Mouse (Mus musculus) forebrain, embryonic 15.5 days (tissue): ENCODE measurements at regions not wholly inside any gene's neighbourhood (a gene's known extent, or its start where the extent isn't known, plus 50 kb on each side); places are given as distances from the start of the nearest gene placed in this dataset.

Experiments used
- ATAC-seq: fragments of 200-750 bp; cut with Nextera tagmentation; replicated peaks from 2 replicates; pipeline ENCODE4 v1.8.0; 2017; ENCODE audit warnings: mild to moderate bottlenecking, moderate TSS enrichment, moderate library complexity
- H3K27ac ChIP-seq: fragments of 300-500 bp; sonication (generic); replicated peaks from 2 replicates; pipeline ENCODE4 v1.5.1; 2015; ENCODE audit warnings: mild to moderate bottlenecking, inconsistent platforms
- H3K27me3 ChIP-seq: fragments of 300-500 bp; sonication (generic); 2 replicates; pipeline ENCODE4 v1.6.1; 2015; ENCODE audit warnings: inconsistent platforms
- H3K36me3 ChIP-seq: fragments of 300-500 bp; sonication (generic); 2 replicates; pipeline ENCODE4 v1.6.1; 2015; ENCODE audit warnings: mild to moderate bottlenecking, inconsistent platforms
- H3K4me1 ChIP-seq: fragments of 300-500 bp; sonication (generic); 2 replicates; pipeline ENCODE4 v1.6.1; 2015; ENCODE audit warnings: inconsistent platforms
- H3K4me2 ChIP-seq: fragments of 300-500 bp; sonication (generic); replicated peaks from 2 replicates; pipeline ENCODE4 v1.6.1; 2015; ENCODE audit warnings: mild to moderate bottlenecking, inconsistent platforms
- H3K4me3 ChIP-seq: fragments of 300-500 bp; sonication (generic); 2 replicates; pipeline ENCODE4 v1.5.1; 2015; ENCODE audit warnings: mild to moderate bottlenecking, inconsistent platforms
- H3K9ac ChIP-seq: fragments of 300-500 bp; sonication (generic); replicated peaks from 2 replicates; pipeline ENCODE4 v1.6.1; 2015; ENCODE audit warnings: mild to moderate bottlenecking, inconsistent platforms
- H3K9me3 ChIP-seq: fragments of 300-500 bp; sonication (generic); 2 replicates; pipeline ENCODE4 v1.6.1; 2016; ENCODE audit warnings: inconsistent platforms
- WGBS: fragments of 180-500 bp; shearing (Covaris S2); methylation state at CpG from one replicate; pipeline ENCODE4 v1.1.7; 2015; ENCODE audit warnings: mixed read lengths; 5-methylcytosine and 5-hydroxymethylcytosine counted together

- no peak overlapping the region for H3K27ac ChIP-seq
- H3K9ac ChIP-seq: no peak overlapping the region
- ATAC-seq: no peak
- H3K9me3 ChIP-seq: no peaks in the 10 kb centered on the region
- no peak overlapping the region for H3K4me2 ChIP-seq
- H3K4me1 ChIP-seq: no peaks in the 10 kb centered on the region
- 57% methylated on average over 3 of the region's 3 CpGs for WGBS
- no peak overlapping the region for H3K4me3 ChIP-seq
- no peaks in the 10 kb centered on the region for H3K36me3 ChIP-seq
- H3K27me3 ChIP-seq: no peaks in the 10 kb centered on the region
Observed at GRCm38 (mm10) chr4:35417866-35418265, 191.9 kb upstream of the C9orf72 start.

GRCm38 (mm10) chr4:35413488-35413887 lies 187.5 kb upstream of the C9orf72 start:
- Histone ChIP-seq H3K4me1 (no peaks in the 10 kb centered on the region), H3K27me3 (no peaks in the 10 kb centered on the region), H3K4me2 (no peak overlapping the region), H3K9me3 (no peaks in the 10 kb centered on the region), H3K9ac (no peak overlapping the region), H3K36me3 (no peaks in the 10 kb centered on the region), H3K27ac (no peak overlapping the region), H3K4me3 (no peak overlapping the region)
- ATAC-seq: no peak
- WGBS: 59% methylated on average over 3 of the region's 3 CpGs

DNA sequence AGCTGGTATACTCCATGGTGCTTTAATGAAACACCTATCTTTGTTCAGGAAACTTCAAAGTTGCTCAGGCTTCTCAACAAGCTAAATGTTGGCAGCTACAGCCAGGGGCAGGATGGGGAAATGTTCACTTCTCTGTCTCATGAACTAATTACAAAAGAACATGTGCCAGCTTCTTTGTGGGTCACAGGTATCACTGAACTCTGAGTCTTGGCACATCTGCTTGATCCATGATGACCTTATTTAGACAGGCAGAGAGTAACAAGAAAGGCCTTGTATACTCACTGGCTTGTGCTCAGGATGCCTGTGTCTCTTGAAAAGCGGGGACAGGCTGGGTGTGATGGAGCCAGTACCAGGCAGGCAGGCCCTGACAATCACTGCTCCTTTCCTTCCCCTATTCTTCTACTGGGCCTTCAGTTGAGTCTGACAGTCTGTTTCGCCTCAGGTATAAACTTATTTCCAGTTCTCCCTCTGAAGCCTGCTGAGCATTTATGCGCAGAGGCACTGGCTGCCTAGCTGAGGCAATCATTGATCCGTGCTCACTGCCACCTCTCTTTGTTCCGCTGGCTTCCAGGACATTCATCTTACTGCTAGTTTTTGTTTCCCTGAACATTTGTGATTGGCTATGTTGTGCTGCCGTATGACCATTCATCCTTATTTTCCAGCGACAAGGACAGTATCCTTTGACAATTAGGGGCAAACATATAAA lies 179.5 kb upstream of the C9orf72 start:
- Histone ChIP-seq H3K27me3 (no peaks in the 10 kb centered on the region), H3K27ac (no peak overlapping the region), H3K4me1 (peaks cover 7% of the 10 kb centered on the region), H3K4me3 (no peak overlapping the region), H3K4me2 (no peak overlapping the region), H3K9me3 (no peaks in the 10 kb centered on the region), H3K36me3 (no peaks in the 10 kb centered on the region), H3K9ac (no peak overlapping the region)
- ATAC-seq: no peak; the same call in 1 of the 2 replicates
- 52% methylated on average over 7 of the region's 7 CpGs for WGBS

- no peaks in the 10 kb centered on the region for H3K36me3 ChIP-seq
- WGBS: 92% methylated on average over 2 of the region's 2 CpGs
- no peaks in the 10 kb centered on the region for H3K27me3 ChIP-seq
- H3K4me2 ChIP-seq: no peak overlapping the region
- peaks cover 7% of the 10 kb centered on the region for H3K4me1 ChIP-seq
- H3K9me3 ChIP-seq: no peaks in the 10 kb centered on the region
- no peak overlapping the region for H3K27ac ChIP-seq
- no peak overlapping the region for H3K9ac ChIP-seq
- no peak overlapping the region for H3K4me3 ChIP-seq
- ATAC-seq: no peak
Observed at GRCm38 (mm10) chr4:35404068-35404467, 178.1 kb upstream of the C9orf72 start.

- Histone ChIP-seq H3K36me3 (no peaks in the 10 kb centered on the region), H3K4me1 (peaks cover 7% of the 10 kb centered on the region), H3K9me3 (no peaks in the 10 kb centered on the region), H3K27me3 (no peaks in the 10 kb centered on the region), H3K9ac (no peak overlapping the region), H3K4me3 (no peak overlapping the region), H3K4me2 (no peak overlapping the region), H3K27ac (no peak overlapping the region)
- 90% methylated on average over 6 of the region's 6 CpGs for WGBS
- ATAC-seq: no peak
Observed at GRCm38 (mm10) chr4:35403594-35403993, 177.6 kb upstream of the C9orf72 start.

DNA sequence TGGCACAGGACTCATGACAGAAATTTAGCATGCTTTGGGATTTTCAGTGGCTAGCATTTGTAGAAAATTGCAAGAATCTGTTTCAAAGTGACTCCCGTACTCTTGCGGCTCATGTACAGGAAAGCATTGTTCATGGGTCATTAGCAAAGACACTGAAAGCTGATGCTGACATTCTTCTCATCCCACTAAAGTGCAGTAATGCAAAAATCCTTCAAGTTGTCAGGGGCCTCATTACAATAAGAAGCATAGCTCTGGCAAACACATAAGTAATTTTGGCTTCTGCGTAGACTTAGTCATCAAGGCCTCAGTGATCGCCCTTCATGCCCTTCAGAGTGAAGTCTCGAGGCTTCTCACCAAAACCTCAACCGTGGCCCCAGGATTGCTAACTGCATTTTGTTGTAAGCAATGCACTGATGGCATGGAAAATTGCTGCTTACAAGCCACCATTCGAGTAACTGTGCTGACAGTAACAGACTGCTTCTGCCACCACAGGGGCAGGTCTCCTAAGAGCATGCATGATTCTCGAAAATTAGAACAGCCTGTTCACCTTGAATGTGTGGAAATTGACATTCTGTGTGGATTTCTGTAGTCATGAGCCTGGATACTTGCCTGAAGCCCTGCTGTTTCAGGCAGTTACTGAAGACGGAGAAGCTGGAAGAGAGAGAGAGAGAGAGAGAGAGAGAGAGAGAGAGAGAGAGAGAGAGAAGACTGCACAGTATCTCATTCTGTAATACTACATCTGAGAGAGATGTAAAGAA lies 176.6 kb upstream of the C9orf72 start:
- peaks cover 7% of the 10 kb centered on the region for H3K4me1 ChIP-seq
- no peaks in the 10 kb centered on the region for H3K27me3 ChIP-seq
- H3K9ac ChIP-seq: no peak overlapping the region
- peak; percentile 49 for ATAC-seq
- H3K36me3 ChIP-seq: no peaks in the 10 kb centered on the region
- H3K4me3 ChIP-seq: no peak overlapping the region
- no peak overlapping the region for H3K4me2 ChIP-seq
- no peak overlapping the region for H3K27ac ChIP-seq
- H3K9me3 ChIP-seq: no peaks in the 10 kb centered on the region
- WGBS: 51% methylated on average over 9 of the region's 9 CpGs

DNA sequence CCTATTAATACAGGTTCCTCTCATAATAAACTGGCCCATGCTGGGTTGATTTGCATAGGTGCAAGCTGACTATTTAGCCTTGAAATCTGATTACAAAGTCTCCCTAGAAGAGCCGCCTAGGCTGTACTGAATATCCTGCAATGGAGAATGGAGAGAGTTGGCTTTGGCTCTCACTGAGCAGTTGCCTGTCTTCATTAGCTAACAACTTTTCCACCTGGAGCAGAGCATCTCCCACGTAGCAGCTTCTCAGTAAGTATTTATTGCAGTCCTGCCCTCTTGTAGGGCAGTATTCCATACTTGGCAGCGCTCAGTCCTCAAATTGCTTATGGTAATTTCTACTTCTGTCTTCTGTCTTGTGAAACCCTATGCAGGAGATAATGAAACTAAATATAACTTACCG lies 175.8 kb upstream of the C9orf72 start:
- no peaks in the 10 kb centered on the region for H3K36me3 ChIP-seq
- H3K4me2 ChIP-seq: no peak overlapping the region
- 59% methylated on average over 4 of the region's 4 CpGs for WGBS
- no peak for ATAC-seq
- no peak overlapping the region for H3K27ac ChIP-seq
- H3K9me3 ChIP-seq: no peaks in the 10 kb centered on the region
- no peak overlapping the region for H3K9ac ChIP-seq
- H3K27me3 ChIP-seq: no peaks in the 10 kb centered on the region
- H3K4me1 ChIP-seq: peaks cover 7% of the 10 kb centered on the region
- H3K4me3 ChIP-seq: no peak overlapping the region

- Histone ChIP-seq H3K4me3 (no peak overlapping the region), H3K36me3 (no peaks in the 10 kb centered on the region), H3K4me1 (peaks cover 7% of the 10 kb centered on the region), H3K27ac (no peak overlapping the region), H3K27me3 (no peaks in the 10 kb centered on the region), H3K9ac (no peak overlapping the region), H3K9me3 (no peaks in the 10 kb centered on the region), H3K4me2 (no peak overlapping the region)
- ATAC-seq: peak; percentile 78
- WGBS: 72% methylated on average over 6 of the region's 6 CpGs
Observed at GRCm38 (mm10) chr4:35400511-35400910, 174.5 kb upstream of the C9orf72 start.

GRCm38 (mm10) chr4:35395583-35395877 lies 169.6 kb upstream of the C9orf72 start:
- Histone ChIP-seq H3K4me3 (no peak overlapping the region), H3K9ac (no peak overlapping the region), H3K27me3 (no peaks in the 10 kb centered on the region), H3K4me2 (no peak overlapping the region), H3K27ac (no peak overlapping the region), H3K36me3 (no peaks in the 10 kb centered on the region), H3K9me3 (no peaks in the 10 kb centered on the region), H3K4me1 (no peaks in the 10 kb centered on the region)
- WGBS: 87% methylated on average over 5 of the region's 5 CpGs
- no peak for ATAC-seq

GRCm38 (mm10) chr4:35394821-35395582 lies 169.0 kb upstream of the C9orf72 start:
- Histone ChIP-seq H3K4me3 (no peak overlapping the region), H3K36me3 (no peaks in the 10 kb centered on the region), H3K4me2 (no peak overlapping the region), H3K27ac (no peak overlapping the region), H3K4me1 (no peaks in the 10 kb centered on the region), H3K9ac (no peak overlapping the region), H3K9me3 (no peaks in the 10 kb centered on the region), H3K27me3 (no peaks in the 10 kb centered on the region)
- no peak; the same call in 1 of the 2 replicates for ATAC-seq
- WGBS: 59% methylated on average over 16 of the region's 16 CpGs

DNA sequence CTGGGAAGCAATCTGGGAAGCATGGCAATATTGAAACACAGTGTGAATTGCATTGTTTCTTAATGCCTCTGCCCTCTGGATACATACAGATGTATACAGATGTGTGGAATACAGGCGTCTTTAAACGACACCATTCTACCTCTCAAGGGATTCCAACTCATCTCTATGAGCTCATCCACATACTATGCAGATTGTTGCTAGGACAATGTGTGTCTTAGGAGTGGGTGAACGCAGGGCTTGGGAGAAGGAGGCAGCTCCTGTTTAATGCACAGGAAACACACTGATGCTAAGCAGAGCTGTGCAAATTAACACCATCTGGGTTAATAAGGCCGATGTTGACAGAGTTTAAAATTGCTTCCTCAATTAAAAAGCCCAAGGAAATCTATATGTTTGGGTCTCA lies 149.8 kb upstream of the C9orf72 start:
- Histone ChIP-seq H3K27ac (no peak overlapping the region), H3K4me1 (peaks cover 15% of the 10 kb centered on the region), H3K36me3 (no peaks in the 10 kb centered on the region), H3K27me3 (no peaks in the 10 kb centered on the region), H3K4me2 (no peak overlapping the region), H3K9me3 (no peaks in the 10 kb centered on the region), H3K4me3 (no peak overlapping the region), H3K9ac (no peak overlapping the region)
- 20% methylated on average over 4 of the region's 4 CpGs for WGBS
- ATAC-seq: peak; percentile 59; the same call in 1 of the 2 replicates

DNA sequence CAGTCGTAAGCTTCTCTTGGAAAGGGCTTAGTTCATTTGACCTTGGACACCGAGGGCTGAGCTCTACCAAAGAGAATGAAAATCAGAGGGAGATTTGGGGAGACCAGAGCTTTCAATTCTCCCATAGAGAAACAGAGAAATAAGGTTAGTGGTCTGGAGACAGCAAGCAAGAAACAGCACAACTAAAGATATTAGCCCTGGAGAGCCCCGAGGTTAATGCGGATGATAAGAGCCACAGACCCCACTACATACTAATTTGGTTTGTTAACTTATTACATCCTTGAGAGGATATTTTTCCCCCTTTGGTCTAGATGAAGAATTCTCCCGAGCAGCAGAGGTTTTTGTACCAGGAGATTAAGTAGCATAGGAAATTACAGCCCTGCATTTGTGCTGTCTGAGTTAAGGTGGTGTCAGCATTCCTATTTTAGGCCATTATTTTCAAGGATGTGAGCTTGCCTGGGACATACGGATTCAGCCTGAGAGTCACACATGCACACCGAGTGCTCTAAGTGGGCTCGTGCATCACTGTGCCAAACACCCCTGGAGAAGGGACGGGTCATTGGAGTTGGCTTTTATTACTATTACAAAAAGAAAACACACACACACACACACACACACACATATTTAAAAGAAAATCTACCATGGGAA lies 147.4 kb upstream of the C9orf72 start:
- WGBS: 38% methylated on average over 9 of the region's 9 CpGs
- Histone ChIP-seq H3K27me3 (no peaks in the 10 kb centered on the region), H3K9me3 (no peaks in the 10 kb centered on the region), H3K4me1 (peaks cover 18% of the 10 kb centered on the region), H3K27ac (no peak overlapping the region), H3K4me3 (no peak overlapping the region), H3K4me2 (0 out of 2 replicates have a peak overlapping the region, but pooled peaks have one; percentile 2), H3K36me3 (no peaks in the 10 kb centered on the region), H3K9ac (no peak overlapping the region)
- 0 out of 2 replicates have a peak, but pooled peaks have one; percentile 54 for ATAC-seq
